Mouse (Mus musculus) neural tube, embryonic 12.5 days (tissue): Measurements from ENCODE around the gene Samd4b. TPM values are rescaled to one million over a fixed set of nuclear protein-coding genes. Genes with fewer than 3 reads are reported as not detected.
A peak's percentile ranks its signal among the peaks of the same experiment; 100 is the strongest.
"Not testable (repeated sequence)": the region's sequence is repeated elsewhere in the genome, so short reads cannot be mapped to it uniquely, and the experiment has no call there.

ENCODE experiments used
- ATAC-seq: fragments of 200-750 bp; cut with Nextera tagmentation; 2 replicates; pipeline ENCODE4 v1.8.0; 2017; ENCODE audit warnings: low read depth, mild to moderate bottlenecking, moderate TSS enrichment, moderate library complexity; ENCODE audit not compliant: low FRiP score
- H3K27ac ChIP-seq: fragments of 300-500 bp; sonication (generic); 2 replicates; pipeline ENCODE4 v1.5.1; 2016
- H3K27me3 ChIP-seq: fragments of 300-500 bp; sonication (generic); replicated peaks from 2 replicates; pipeline ENCODE4 v1.6.1; 2016; ENCODE audit warnings: mild to moderate bottlenecking
- H3K36me3 ChIP-seq: fragments of 300-500 bp; sonication (generic); 2 replicates; pipeline ENCODE4 v1.6.1; 2016; ENCODE audit warnings: mild to moderate bottlenecking
- H3K4me1 ChIP-seq: fragments of 300-500 bp; sonication (generic); 2 replicates; pipeline ENCODE4 v1.6.1; 2016
- H3K4me2 ChIP-seq: fragments of 300-500 bp; sonication (generic); replicated peaks from 2 replicates; pipeline ENCODE4 v1.6.1; 2016; ENCODE audit warnings: mild to moderate bottlenecking
- H3K4me3 ChIP-seq: fragments of 300-500 bp; sonication (generic); 2 replicates; pipeline ENCODE4 v1.5.1; 2016
- H3K9ac ChIP-seq: fragments of 300-500 bp; sonication (generic); 2 replicates; pipeline ENCODE4 v1.6.1; 2016; ENCODE audit warnings: mild to moderate bottlenecking
- H3K9me3 ChIP-seq: fragments of 300-500 bp; sonication (generic); 2 replicates; pipeline ENCODE4 v1.6.1; 2016; ENCODE audit warnings: mild to moderate bottlenecking
- WGBS: fragments of 180-500 bp; shearing (Covaris S2); methylation state at CpG from one replicate; pipeline ENCODE4 v1.1.7; 2016; 5-methylcytosine and 5-hydroxymethylcytosine counted together
- polyA plus RNA-seq: library from polyadenylated mRNA; unstranded; fragments of >200 nt; fragmentation: Nextera tagmentation; extraction: Ambion mirVana; gene quantifications from 2 replicates; pipeline ENCODE4 v1.2.1, GENCODE M21; 2016

Gene Samd4b
- polyA plus RNA-seq, 1 experiment from 2014 or later = 35.0 TPM

DNA sequence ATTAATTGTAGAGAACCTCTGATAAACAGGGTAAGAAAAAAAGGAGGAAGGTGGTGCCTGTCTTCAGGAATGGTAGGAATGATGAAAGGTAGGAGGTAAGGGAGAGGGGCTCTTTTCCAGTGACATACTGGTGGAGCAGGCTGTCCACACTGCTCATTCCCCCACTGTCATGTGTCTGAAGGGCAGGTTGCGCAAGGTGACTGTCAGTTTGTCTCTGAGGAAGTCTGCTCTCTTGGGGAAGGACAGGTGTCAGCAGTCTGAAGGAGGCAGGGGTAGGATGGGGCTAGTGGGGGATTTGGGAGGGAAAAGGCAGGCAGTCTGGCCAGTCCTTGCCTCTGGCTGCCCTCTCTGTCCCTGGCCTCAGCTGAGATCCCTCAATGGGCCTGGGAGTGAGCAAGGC is 196.9 kb downstream of the Samd4b start:
- peaks cover 94% of the 10 kb centered on the region for H3K36me3 ChIP-seq
- H3K9ac ChIP-seq = no peak overlapping the region
- no peaks in the 10 kb centered on the region for H3K9me3 ChIP-seq
- H3K4me2 ChIP-seq = no peak overlapping the region
- H3K4me3 ChIP-seq = no peak overlapping the region
- no peaks in the 10 kb centered on the region for H3K4me1 ChIP-seq
- WGBS = 88% methylated on average over 1 of the region's 1 CpGs
- no peaks in the 10 kb centered on the region for H3K27me3 ChIP-seq
- no peak overlapping the region for H3K27ac ChIP-seq
- no peak for ATAC-seq

DNA sequence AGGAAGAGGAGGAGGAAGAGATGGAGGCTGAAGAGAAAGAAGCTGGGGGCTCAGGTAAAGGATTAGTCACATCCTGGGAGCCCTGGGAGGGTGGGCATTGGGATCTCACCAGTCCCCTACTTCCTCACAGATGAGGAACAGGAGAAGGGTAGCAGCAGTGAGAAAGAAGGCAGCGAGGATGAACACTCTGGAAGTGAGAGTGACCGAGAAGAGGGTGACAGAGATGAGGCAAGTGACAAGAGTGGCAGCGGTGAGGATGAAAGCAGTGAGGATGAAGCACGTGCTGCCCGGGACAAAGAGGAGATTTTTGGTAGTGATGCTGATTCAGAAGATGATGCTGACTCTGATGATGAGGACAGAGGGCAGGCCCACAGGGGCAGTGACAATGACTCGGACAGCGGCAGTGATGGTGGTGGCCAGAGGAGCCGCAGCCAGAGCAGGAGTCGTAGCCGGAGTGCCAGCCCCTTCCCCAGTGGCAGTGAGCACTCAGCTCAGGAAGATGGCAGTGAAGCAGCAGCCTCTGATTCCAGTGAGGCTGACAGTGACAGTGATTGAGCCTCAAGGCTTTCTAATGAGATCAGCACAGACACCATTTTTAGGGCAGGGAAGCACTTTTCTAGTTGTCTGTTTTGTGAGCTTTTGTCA is 199.1 kb downstream of the Samd4b start:
- ATAC-seq = no peak
- no peak overlapping the region for H3K27ac ChIP-seq
- H3K4me3 ChIP-seq = no peak overlapping the region
- H3K9ac ChIP-seq = no peak overlapping the region
- H3K36me3 ChIP-seq = peaks cover 85% of the 10 kb centered on the region
- no peaks in the 10 kb centered on the region for H3K27me3 ChIP-seq
- no peak overlapping the region for H3K4me2 ChIP-seq
- H3K9me3 ChIP-seq = no peaks in the 10 kb centered on the region
- peaks cover 2% of the 10 kb centered on the region for H3K4me1 ChIP-seq
- WGBS = 94% methylated on average over 10 of the region's 10 CpGs

DNA sequence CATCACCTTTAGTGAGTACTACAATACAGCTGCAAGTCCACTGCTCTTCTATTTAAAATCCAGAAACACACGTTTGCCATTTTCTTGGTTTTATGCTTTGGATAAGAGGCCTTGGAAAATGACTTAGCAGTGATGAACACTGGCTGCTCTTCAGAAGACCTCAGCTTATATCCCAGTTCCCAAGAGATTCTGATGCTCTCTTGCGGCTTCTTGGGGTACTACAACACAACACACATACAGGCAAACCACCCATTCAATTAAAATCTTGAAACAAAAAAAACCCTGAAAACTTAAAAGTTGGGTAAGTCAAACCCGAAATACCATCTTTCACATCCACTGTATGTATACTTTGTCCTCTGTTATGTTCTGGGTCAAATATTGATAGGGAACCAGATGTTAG is 199.9 kb downstream of the Samd4b start:
- WGBS = 73% methylated on average over 3 of the region's 3 CpGs

DNA sequence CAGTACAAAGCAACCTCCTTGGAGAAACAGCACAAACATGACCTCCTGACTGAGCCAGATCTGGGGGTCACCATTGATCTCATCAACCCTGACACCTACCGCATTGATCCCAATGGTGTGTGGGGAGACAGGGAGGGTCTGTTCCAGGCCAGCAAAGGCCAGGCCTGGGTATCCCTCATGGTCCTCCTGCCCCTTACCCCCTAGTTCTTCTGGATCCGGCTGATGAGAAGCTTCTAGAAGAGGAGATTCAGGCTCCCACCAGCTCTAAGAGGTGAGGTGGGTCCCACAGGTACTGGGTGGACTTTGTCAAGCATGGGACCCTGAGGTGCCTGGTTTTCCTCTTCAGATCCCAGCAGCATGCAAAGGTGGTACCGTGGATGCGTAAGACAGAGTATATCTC is 202.5 kb downstream of the Samd4b start:
- no peak for ATAC-seq
- H3K4me2 ChIP-seq = no peak overlapping the region
- no peak overlapping the region for H3K4me3 ChIP-seq
- no peaks in the 10 kb centered on the region for H3K9me3 ChIP-seq
- peaks cover 24% of the 10 kb centered on the region for H3K4me1 ChIP-seq
- WGBS = 93% methylated on average over 4 of the region's 4 CpGs
- peaks cover 56% of the 10 kb centered on the region for H3K36me3 ChIP-seq
- no peak overlapping the region for H3K9ac ChIP-seq
- no peaks in the 10 kb centered on the region for H3K27me3 ChIP-seq
- no peak overlapping the region for H3K27ac ChIP-seq

More for the DNA sequence above, 199.9 kb downstream of the Samd4b start:
- no peaks in the 10 kb centered on the region for H3K9me3 ChIP-seq
- no peaks in the 10 kb centered on the region for H3K27me3 ChIP-seq
- no peak overlapping the region for H3K4me2 ChIP-seq
- no peak overlapping the region for H3K9ac ChIP-seq
- H3K4me1 ChIP-seq = peaks cover 9% of the 10 kb centered on the region
- no peak for ATAC-seq
- H3K36me3 ChIP-seq = peaks cover 76% of the 10 kb centered on the region
- no peak overlapping the region for H3K27ac ChIP-seq
- H3K4me3 ChIP-seq = no peak overlapping the region

DNA sequence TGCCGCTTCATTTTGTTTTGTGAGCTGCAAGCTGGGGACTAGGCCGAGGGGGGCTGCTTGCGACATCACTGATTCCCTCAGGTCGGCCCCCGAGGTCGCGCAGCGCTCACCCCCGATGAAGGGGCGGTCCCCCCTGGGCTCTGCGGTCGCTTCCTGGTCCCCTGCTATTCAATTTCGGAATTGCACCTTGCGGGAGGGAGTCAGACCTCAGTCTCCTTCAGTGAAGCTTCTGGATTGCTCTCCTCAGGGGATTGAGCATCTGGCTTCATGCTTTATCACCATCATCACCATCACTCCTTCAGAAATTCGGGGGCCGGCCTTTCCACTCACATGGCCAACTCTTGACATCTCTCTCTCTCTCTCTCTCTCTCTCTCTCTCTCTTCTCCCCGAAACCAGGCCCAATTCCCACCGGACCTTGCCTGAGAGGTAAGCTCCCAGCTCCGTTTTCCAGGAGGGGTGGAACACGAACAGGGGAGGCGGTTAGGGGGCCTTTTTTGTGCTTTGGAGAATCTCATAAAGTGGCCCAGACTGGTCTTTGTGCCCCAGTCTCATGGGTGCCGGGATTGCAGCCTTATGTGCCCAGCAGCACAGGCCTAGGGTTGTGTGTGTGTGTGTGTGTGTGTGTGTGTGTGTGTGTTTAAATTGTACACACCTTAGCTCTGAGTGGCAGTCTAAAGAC is 204.5 kb downstream of the Samd4b start:
- Histone ChIP-seq H3K4me3 (peak overlapping the region; percentile 84), H3K4me2 (peak overlapping the region; percentile 96), H3K27ac (peak overlapping the region; percentile 21; the same call in 1 of the 2 replicates), H3K9ac (peak overlapping the region; percentile 88), H3K27me3 (no peaks in the 10 kb centered on the region), H3K4me1 (peaks cover 24% of the 10 kb centered on the region), H3K36me3 (peaks cover 56% of the 10 kb centered on the region), H3K9me3 (no peaks in the 10 kb centered on the region)
- WGBS = 7% methylated on average over 22 of the region's 22 CpGs
- no peak for ATAC-seq

DNA sequence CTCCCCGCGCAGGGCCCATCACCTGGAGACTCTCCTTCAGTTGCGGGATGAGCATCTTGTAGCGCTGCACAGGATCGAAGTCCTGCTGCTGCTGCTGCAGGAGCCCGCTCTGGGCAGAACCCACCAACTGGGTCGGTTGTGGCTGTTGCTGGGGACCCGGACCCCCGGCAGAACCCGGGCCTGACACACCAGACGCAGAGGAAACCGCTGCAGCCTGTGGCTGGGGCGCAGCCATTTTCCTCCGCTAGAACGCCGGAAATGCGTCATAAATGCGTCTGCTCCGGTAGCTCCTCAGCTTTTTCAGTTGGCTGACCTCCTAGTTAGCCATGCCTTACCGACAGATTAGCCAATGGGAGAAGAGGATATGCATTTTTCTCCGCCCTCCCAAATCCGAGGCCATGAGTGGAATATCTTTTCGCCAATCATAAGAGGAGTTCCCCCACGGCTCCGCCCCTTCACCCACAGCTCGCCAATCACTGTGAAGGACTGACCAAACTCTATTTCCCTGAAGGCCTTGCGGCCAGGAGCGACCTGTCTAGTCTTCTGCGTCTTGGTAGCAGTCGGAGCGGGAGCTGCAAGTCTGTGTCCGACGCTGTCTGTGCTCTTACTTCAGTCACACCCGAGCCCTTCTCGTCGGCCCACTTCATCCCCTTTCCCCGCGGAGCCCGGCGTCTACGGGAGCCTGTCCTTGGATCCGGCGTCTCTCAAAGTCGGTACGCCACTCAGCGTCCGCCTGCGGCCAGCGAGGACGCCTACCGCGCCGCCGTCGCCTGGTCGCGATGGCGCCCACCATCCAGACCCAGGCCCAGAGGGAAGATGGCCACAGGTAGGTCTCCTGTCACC is 205.3 kb downstream of the Samd4b start, which contains the start of the genes Med29 and Paf1:
Gene Med29 (minus strand): TSS at position 280 of the 843 bp plus-strand sequence.
Gene Paf1 (plus strand): TSS at position 523 of the 843 bp plus-strand sequence.
- WGBS = under 1% methylated on average over 58 of the region's 58 CpGs
- H3K9me3 ChIP-seq = no peaks in the 10 kb centered on the region
- peak within 1 kb of the TSS; percentile 88 for H3K9ac ChIP-seq
- no peaks in the 10 kb centered on the region for H3K27me3 ChIP-seq
- H3K36me3 ChIP-seq = peaks cover 56% of the 10 kb centered on the region
- H3K4me2 ChIP-seq = peak within 1 kb of the TSS; percentile 96
- H3K27ac ChIP-seq = peak within 1 kb of the TSS; percentile 21; the same call in 1 of the 2 replicates
- peak within 1 kb of the TSS; percentile 84 for H3K4me3 ChIP-seq
- peak; percentile 98 for ATAC-seq
- peaks cover 24% of the 10 kb centered on the region for H3K4me1 ChIP-seq

DNA sequence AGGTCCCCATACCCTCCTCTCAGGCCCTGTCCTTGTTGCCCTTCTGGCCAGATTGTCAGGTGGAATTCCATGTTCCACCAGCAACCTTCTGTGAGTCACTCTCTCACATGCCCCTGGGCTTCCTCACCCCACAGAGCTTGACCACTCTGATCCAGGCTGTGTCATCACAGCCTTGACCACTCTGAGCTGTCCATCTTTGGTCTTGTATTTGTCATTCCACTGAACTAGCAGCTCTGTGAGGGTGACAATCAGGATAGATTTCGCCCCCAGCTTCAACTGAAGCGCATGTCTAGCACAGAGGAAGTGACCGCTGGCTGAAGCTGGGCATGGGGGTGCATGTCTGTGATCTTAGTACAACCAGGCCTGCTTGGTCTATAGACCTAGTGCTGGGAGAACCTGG is 207.6 kb downstream of the Samd4b start:
- Histone ChIP-seq H3K36me3 (peaks cover 52% of the 10 kb centered on the region), H3K9me3 (no peaks in the 10 kb centered on the region), H3K27ac (no peak overlapping the region), H3K27me3 (no peaks in the 10 kb centered on the region), H3K4me2 (no peak overlapping the region), H3K4me3 (no peak overlapping the region), H3K9ac (no peak overlapping the region), H3K4me1 (peaks cover 24% of the 10 kb centered on the region)
- ATAC-seq = no peak
- 98% methylated on average over 3 of the region's 3 CpGs for WGBS

DNA sequence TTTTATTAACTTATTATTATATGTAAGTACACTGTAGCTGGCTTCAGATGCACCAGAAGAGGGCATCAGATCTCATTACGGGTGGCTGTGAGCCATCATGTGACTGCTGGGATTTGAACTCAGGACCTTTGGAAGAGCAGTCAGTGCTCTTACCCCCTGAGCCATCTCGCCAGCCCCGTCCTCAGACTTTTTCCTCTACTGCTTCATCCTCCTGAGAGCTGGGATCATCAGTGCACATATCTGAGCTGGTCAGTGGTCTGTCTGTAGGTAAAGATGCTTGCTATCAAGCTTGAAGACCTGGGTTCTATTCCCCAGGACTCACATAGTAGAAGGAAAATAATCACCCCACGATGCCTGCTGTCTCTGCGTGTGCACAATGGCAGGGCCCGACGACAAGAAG is 210.6 kb downstream of the Samd4b start:
- not testable (repeated sequence) for H3K4me3 ChIP-seq, H3K4me2 ChIP-seq, H3K9me3 ChIP-seq, ATAC-seq, H3K9ac ChIP-seq, H3K27ac ChIP-seq, H3K27me3 ChIP-seq
- 91% methylated on average over 7 of the region's 7 CpGs for WGBS
- Histone ChIP-seq H3K4me1 (peaks cover 17% of the 10 kb centered on the region), H3K36me3 (peaks cover 46% of the 10 kb centered on the region)

DNA sequence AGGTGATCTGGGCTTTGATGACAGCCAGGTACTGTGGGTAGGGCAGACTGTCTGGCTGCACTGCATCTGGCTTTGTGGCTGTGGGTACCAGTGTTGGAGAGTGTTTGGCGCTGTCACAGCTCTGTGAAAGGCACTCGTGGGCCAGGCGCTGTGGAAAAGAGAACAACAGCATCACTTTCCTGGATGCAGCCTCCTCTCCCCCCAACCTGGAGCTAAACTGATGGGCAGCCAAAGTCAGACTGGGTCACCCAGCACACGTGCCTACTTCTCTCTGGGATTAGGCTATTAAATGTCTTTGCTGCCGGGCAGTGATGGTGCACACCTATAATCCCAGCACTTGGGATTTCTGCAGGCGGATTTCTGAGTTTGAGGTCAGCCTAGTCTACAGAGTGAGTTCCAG is 211.1 kb downstream of the Samd4b start:
- H3K36me3 ChIP-seq = peaks cover 46% of the 10 kb centered on the region
- not testable (repeated sequence) for H3K4me2 ChIP-seq, H3K27ac ChIP-seq, H3K9me3 ChIP-seq, H3K27me3 ChIP-seq, H3K4me3 ChIP-seq, H3K9ac ChIP-seq
- 0 out of 2 replicates have a peak, but pooled peaks have one; percentile 17 for ATAC-seq
- H3K4me1 ChIP-seq = peaks cover 19% of the 10 kb centered on the region
- WGBS = 87% methylated on average over 6 of the region's 6 CpGs

DNA sequence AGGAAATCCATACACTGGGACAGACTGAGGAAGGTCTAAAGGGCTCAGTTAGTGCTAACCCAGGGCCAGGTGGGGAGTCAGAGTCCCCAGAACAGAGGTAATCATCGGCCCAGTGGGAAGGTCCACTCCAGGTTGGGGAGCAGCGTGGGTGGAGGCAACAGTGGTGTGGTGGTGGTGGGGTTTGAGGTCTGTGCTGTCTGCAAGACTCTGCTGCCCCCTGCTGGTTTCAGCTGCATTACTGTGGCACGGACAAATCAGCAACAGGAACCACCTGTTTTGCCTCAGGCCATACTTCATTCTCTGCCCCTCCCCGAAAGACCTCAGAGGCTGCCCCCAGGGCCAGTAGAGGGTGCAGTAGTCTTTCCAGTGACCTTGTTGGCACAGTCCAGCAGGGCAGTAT is 211.5 kb downstream of the Samd4b start:
- Histone ChIP-seq H3K4me3 (no peak overlapping the region), H3K9ac (no peak overlapping the region), H3K36me3 (peaks cover 46% of the 10 kb centered on the region), H3K9me3 (no peaks in the 10 kb centered on the region), H3K4me1 (peaks cover 19% of the 10 kb centered on the region), H3K27me3 (no peaks in the 10 kb centered on the region), H3K27ac (no peak overlapping the region), H3K4me2 (no peak overlapping the region)
- WGBS = 34% methylated on average over 4 of the region's 4 CpGs
- peak; percentile 76 for ATAC-seq

DNA sequence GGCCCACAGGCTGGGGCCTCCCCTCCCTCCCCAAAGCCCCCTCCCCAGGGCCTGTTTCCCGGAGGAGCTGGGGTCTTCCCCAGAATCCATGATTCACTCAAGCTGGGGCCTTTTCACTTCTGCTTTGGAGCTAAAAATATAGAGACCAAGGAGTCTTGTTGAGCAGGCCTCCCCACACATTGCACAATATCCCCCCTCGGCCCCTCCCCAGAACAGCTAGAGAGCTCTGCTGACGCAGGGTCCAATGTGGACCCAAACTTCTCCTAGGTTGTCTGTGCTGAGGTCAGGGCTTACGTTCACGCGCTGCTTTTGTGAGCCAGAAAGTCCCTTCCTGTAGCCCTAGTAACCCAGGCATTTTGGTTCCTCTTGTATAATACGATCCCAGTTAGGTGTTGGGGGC is 211.9 kb downstream of the Samd4b start:
- WGBS = 90% methylated on average over 7 of the region's 7 CpGs
- Histone ChIP-seq H3K9ac (no peak overlapping the region), H3K4me2 (no peak overlapping the region), H3K4me3 (no peak overlapping the region), H3K4me1 (peaks cover 19% of the 10 kb centered on the region), H3K27ac (no peak overlapping the region), H3K27me3 (no peaks in the 10 kb centered on the region), H3K9me3 (no peaks in the 10 kb centered on the region), H3K36me3 (peaks cover 46% of the 10 kb centered on the region)
- no peak; the same call in 1 of the 2 replicates for ATAC-seq

DNA sequence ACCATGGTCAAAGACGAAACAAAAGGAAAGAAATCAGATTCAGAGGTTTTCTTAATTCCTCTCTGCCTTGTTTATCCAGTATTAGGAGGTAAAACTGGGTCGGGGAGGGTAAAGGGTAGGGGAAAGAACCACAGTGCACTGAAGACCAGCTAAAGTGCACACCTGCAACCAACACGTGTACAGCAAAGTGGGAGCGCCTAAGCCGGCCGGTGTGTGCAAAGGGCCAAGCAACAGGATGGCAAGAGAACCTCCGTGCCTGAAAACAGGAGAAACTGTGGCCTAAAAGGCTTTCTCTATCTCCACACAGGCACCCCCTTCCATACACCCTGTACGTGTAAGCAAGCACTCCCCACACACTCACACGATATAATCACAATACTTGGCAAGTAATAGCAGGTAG is 212.7 kb downstream of the Samd4b start:
- 94% methylated on average over 9 of the region's 9 CpGs for WGBS
- Histone ChIP-seq H3K27me3 (no peaks in the 10 kb centered on the region), H3K9me3 (no peaks in the 10 kb centered on the region), H3K4me1 (peaks cover 20% of the 10 kb centered on the region), H3K4me2 (no peak overlapping the region), H3K27ac (no peak overlapping the region), H3K4me3 (no peak overlapping the region), H3K9ac (no peak overlapping the region), H3K36me3 (peaks cover 39% of the 10 kb centered on the region)
- ATAC-seq = no peak
